Mouse (Mus musculus): ENCODE data around the gene Trmt10c. TPM values are rescaled to one million over a fixed set of nuclear protein-coding genes. Genes with fewer than 3 reads are reported as not detected.

Trmt10c gene
- polyA plus RNA-seq, 1 experiment from 2014 or later = 31.0 TPM

DNA sequence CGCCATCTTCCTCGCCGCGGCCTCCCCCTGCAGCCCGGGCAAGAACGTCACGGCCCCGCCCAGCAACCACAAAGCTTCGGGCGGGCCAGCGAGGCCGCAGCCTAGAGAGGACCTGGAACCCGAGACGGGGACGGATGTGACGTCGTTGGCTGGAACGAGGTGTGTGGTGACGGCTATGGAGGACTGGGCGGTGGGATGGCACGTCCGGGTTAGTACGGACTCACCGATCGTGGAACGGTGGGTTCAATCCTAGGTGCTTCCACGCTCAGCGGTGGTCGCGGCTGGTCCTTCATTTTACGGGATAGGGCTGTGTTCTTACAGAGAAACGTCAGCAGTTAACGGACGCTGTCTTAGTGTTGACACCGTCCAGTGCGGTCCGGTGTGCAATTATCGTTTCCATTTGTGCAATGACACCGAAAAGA, 7.9 kb downstream of the Trmt10c start, which contains the start of gene Pcnp:
Pcnp (minus strand) TSS at position 79 of the 422 bp plus-strand sequence.
- Histone ChIP-seq H3K4me1 (peaks cover 24% of the 10 kb centered on the region), H3K4me2 (peak within 1 kb of the TSS; percentile 75), H3K4me3 (replicated peaks) (peak within 1 kb of the TSS; percentile 90), H3K27ac (peak within 1 kb of the TSS; percentile 93), H3K9ac (peak within 1 kb of the TSS; percentile 94), H3K36me3 (replicated peaks) (peaks cover 40% of the 10 kb centered on the region), H3K27me3 (no peaks in the 10 kb centered on the region), H3K9me3 (no peaks in the 10 kb centered on the region)
- WGBS = under 1% methylated on average over 39 of the region's 39 CpGs
- ATAC-seq (ENCODE audit: low FRiP score) = peak; percentile 100

DNA sequence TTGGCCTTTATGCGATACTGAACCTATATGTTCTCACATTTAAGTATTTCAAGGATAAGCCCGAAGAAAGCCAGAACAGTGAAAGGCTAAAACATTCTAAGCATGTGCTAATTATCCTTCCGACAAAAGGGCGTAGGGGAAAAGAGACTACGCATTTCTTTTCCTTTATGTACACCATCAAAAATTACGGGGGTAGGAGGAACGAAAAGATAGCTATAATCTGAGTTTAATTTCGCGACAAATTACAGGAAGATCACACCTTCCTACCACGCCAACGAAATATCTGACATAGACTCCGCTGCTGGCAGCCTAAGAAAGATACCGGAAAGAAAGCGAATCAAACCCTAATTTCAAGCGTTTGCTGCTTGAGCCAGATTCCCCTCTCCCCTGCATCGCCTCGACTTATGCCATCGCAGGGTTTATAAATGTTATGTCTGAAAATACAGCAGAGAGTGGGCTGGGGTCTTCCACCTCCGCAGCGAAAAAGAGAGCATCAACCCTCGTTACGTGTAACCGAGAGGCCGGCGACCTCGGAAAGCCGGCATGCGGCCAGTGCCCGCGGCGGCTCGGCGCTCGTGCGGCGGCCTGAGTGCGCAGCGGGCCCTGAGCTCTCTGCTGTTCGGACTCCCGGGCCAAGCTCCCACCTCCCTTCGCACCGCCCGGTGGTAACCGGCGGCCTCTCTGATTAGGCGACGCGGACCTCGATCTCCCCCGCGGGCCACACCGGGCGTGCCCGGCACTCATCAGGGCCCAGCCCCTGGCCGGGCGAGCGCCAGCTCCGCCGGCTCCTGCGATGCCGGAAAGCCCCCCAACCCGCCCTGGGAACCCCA, 8.7 kb downstream of the Trmt10c start:
- no peaks in the 10 kb centered on the region for H3K9me3 ChIP-seq
- H3K27me3 ChIP-seq = no peaks in the 10 kb centered on the region
- H3K4me3 ChIP-seq (replicated peaks) = peak overlapping the region; percentile 90
- peak overlapping the region; percentile 93 for H3K27ac ChIP-seq
- H3K36me3 ChIP-seq (replicated peaks) = peaks cover 36% of the 10 kb centered on the region
- peak overlapping the region; percentile 94 for H3K9ac ChIP-seq
- H3K4me2 ChIP-seq = peak overlapping the region; percentile 75
- peaks cover 24% of the 10 kb centered on the region for H3K4me1 ChIP-seq
- peak; percentile 87 for ATAC-seq (ENCODE audit: low FRiP score)
- WGBS = under 1% methylated on average over 61 of the region's 62 CpGs

DNA sequence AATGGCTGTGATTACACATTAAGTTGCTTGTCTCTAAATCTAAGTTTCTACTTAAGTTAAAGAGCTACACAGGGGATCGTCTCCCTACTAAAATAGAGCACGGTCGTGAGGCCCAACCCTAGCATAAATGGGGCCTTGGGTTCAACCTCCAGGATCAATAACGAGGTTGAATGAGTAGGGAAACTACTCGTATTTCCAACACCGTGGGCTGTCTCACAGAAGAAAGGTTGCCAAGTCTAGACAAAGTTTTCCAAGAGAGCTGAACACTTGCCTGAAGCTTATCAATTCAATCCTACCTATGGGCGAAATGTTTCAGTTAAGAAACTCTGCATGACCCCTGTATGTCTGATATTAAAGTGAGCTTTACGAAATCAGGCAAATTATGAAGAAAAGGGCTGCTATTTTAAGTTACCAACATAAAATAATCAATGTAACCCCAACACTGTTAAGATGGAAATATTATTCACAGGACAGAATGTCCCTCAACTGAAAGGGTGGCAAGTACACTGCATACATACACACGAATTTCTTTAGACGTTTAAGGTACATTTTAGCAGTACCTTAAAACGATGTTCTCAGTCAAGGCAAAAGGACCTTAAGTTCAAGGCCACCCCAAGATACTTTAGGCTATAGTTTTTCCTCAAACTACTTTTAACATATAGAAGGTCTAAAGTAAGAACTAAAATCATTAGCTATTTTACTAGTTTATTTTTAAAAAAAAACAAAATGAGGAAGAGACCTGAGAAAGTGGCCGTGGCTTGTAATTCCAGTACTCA, 9.6 kb downstream of the Trmt10c start:
- 47% methylated on average over 12 of the region's 12 CpGs for WGBS
- H3K4me2 ChIP-seq = peak overlapping the region; percentile 75
- peak overlapping the region; percentile 90 for H3K4me3 ChIP-seq (replicated peaks)
- no peak overlapping the region for H3K27ac ChIP-seq
- peaks cover 24% of the 10 kb centered on the region for H3K4me1 ChIP-seq
- H3K9ac ChIP-seq = peak overlapping the region; percentile 94
- no peaks in the 10 kb centered on the region for H3K27me3 ChIP-seq
- no peaks in the 10 kb centered on the region for H3K9me3 ChIP-seq
- no peak for ATAC-seq (ENCODE audit: low FRiP score)
- peaks cover 34% of the 10 kb centered on the region for H3K36me3 ChIP-seq (replicated peaks)

GRCm38 (mm10) chr16:56019660-56020059, 18.0 kb downstream of the Trmt10c start:
- no peak overlapping the region for H3K4me3 ChIP-seq (replicated peaks)
- no peak overlapping the region for H3K27ac ChIP-seq
- WGBS = 96% methylated on average over 7 of the region's 7 CpGs
- no peak overlapping the region for H3K4me2 ChIP-seq
- peaks cover 53% of the 10 kb centered on the region for H3K36me3 ChIP-seq (replicated peaks)
- H3K9me3 ChIP-seq = no peaks in the 10 kb centered on the region
- no peaks in the 10 kb centered on the region for H3K4me1 ChIP-seq
- H3K27me3 ChIP-seq = no peaks in the 10 kb centered on the region
- ATAC-seq (ENCODE audit: low FRiP score) = no peak
- H3K9ac ChIP-seq = no peak overlapping the region

DNA sequence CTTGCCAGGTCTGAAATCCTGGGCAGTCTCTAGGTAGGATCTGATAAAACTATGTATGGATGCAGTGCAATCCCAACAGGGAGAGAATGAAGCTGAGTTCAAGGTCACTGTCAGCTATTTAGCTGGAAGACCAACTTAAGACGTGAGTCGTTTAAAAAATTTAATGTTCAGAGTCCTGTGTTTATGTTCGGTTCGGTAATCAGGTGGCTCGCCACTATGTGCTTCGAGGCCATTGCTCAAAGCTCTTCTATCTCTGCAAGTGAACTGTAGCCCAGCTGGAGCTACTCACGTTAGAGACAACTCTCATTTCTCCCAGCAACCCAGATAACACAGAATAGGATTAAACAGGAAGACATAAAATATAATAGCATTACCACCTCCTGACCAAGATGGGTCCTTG, 23.5 kb downstream of the Trmt10c start:
- no peak overlapping the region for H3K9ac ChIP-seq
- H3K9me3 ChIP-seq = no peaks in the 10 kb centered on the region
- peaks cover 50% of the 10 kb centered on the region for H3K36me3 ChIP-seq (replicated peaks)
- no peak overlapping the region for H3K27ac ChIP-seq
- H3K4me1 ChIP-seq = no peaks in the 10 kb centered on the region
- no peak for ATAC-seq (ENCODE audit: low FRiP score)
- 89% methylated on average over 7 of the region's 7 CpGs for whole genome bisulfite sequencing
- no peak overlapping the region for H3K4me3 ChIP-seq (replicated peaks)
- H3K27me3 ChIP-seq = no peaks in the 10 kb centered on the region
- no peak overlapping the region for H3K4me2 ChIP-seq

DNA sequence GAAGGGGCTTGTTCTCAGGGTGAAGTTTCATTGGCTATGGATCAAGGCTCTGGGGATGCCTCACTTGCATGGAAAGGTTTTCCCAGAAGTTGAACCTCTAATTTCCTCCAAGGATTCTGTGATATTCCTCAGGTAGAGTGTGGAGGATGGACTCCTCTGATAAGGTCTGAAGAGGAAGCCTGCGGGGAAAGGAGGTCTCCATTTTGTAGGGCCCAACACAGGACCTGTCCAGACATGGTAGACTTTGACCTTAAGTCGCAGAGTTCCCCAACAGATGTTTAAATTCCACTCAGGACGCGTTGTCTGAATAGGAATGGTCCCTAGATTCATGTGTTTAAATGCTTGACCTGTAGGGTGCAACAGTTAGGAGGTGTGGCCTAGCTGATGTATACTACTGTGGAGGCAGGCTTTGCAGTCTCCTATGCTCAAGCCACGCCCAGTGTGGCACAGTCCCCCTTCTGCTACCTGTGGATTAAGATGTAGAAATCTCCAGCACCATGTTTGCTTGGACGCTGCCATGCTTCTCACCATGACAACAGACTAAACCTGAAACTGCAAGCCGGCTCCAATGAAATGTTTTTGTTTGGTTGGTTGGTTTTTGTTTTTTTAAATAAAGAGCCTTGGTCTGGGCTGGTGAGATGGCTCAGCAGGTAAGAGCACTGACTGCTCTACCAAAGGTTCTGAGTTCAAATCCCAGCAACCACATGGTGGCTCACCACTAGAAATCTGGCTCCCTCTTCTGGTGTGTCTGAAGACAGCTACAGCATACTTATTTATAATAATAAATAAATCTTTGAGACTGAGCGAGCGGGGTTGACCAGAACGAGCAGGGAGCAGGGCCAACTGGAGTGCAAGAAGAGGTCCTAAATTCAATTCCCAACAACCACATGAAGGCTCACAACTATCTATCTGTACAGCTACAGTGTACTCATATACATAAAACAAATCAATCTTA, 24.6 kb downstream of the Trmt10c start:
- no peak overlapping the region for H3K4me3 ChIP-seq (replicated peaks)
- no peaks in the 10 kb centered on the region for H3K9me3 ChIP-seq
- no peak overlapping the region for H3K4me2 ChIP-seq
- no peak overlapping the region for H3K27ac ChIP-seq
- H3K36me3 ChIP-seq (replicated peaks) = peaks cover 43% of the 10 kb centered on the region
- H3K4me1 ChIP-seq = no peaks in the 10 kb centered on the region
- H3K27me3 ChIP-seq = no peaks in the 10 kb centered on the region
- no peak overlapping the region for H3K9ac ChIP-seq
- WGBS = 92% methylated on average over 10 of the region's 10 CpGs
- ATAC-seq (ENCODE audit: low FRiP score) = peak; percentile 49; the same call in 1 of the 2 replicates

- WGBS = 100% methylated on average over 1 of the region's 1 CpGs
- no peak for ATAC-seq (ENCODE audit: low FRiP score)
These were observed 28.8 kb downstream of the Trmt10c start for GRCm38 (mm10) chr16:56008862-56009261.

DNA sequence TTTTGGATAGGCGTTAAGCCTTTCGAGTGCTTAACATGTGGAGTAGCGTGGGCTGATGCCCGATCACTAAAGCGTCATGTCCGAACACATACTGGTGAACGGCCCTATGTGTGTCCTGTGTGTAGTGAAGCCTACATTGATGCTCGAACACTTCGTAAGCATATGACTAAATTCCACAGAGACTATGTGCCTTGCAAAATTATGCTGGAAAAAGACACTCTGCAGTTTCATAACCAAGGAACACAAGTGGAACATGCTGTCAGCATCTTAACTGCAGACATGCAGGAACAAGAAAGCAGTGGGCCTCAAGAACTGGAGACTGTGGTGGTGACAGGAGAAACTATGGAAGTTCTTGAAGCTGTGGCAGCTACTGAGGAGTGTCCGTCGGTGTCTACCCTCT, 30.8 kb downstream of the Trmt10c start:
- no peaks in the 10 kb centered on the region for H3K4me1 ChIP-seq
- no peak overlapping the region for H3K4me3 ChIP-seq (replicated peaks)
- ATAC-seq (ENCODE audit: low FRiP score) = no peak
- H3K27me3 ChIP-seq = no peaks in the 10 kb centered on the region
- no peak overlapping the region for H3K9ac ChIP-seq
- no peak overlapping the region for H3K4me2 ChIP-seq
- H3K9me3 ChIP-seq = no peaks in the 10 kb centered on the region
- H3K27ac ChIP-seq = no peak overlapping the region
- 97% methylated on average over 11 of the region's 11 CpGs for WGBS
- peaks cover 61% of the 10 kb centered on the region for H3K36me3 ChIP-seq (replicated peaks)

More at GRCm38 (mm10) chr16:56008862-56009261, 28.8 kb downstream of the Trmt10c start:
- Histone ChIP-seq H3K4me3 (replicated peaks) (no peak overlapping the region), H3K4me2 (no peak overlapping the region), H3K9ac (no peak overlapping the region), H3K9me3 (no peaks in the 10 kb centered on the region), H3K4me1 (no peaks in the 10 kb centered on the region), H3K27me3 (no peaks in the 10 kb centered on the region), H3K27ac (no peak overlapping the region), H3K36me3 (replicated peaks) (peaks cover 54% of the 10 kb centered on the region)

GRCm38 (mm10) chr16:55994235-55994634, 43.4 kb downstream of the Trmt10c start:
- ATAC-seq (ENCODE audit: low FRiP score) = no peak

DNA sequence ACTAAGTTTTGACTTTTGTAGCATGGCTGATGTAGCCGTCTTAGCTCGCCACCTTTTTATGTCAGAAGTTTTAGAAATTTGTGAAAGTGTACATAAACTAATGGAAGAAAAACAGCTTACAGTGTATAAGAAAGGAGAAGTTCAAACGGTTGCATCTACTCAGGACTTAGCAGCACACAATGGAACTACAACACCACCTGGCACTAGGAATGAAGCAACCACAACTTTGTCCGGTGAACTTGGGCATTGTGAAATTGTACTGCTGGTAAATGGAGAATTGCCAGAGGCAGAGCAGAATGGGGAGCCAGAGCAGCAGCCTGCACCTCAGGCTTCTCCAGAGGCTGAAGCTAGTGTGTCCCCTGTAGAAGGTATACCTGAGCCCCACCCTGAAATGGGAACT, 47.3 kb downstream of the Trmt10c start:
- no peaks in the 10 kb centered on the region for H3K9me3 ChIP-seq
- no peaks in the 10 kb centered on the region for H3K4me1 ChIP-seq
- H3K4me2 ChIP-seq = no peak overlapping the region
- ATAC-seq (ENCODE audit: low FRiP score) = no peak
- no peak overlapping the region for H3K27ac ChIP-seq
- H3K9ac ChIP-seq = no peak overlapping the region
- H3K4me3 ChIP-seq (replicated peaks) = no peak overlapping the region
- peaks cover 39% of the 10 kb centered on the region for H3K36me3 ChIP-seq (replicated peaks)
- WGBS = 95% methylated on average over 4 of the region's 4 CpGs
- H3K27me3 ChIP-seq = no peaks in the 10 kb centered on the region

More at GRCm38 (mm10) chr16:55994235-55994634, 43.4 kb downstream of the Trmt10c start:
- Histone ChIP-seq H3K4me1 (no peaks in the 10 kb centered on the region), H3K9ac (no peak overlapping the region), H3K4me2 (no peak overlapping the region), H3K4me3 (replicated peaks) (no peak overlapping the region), H3K27me3 (no peaks in the 10 kb centered on the region), H3K9me3 (no peaks in the 10 kb centered on the region), H3K36me3 (replicated peaks) (peaks cover 45% of the 10 kb centered on the region), H3K27ac (no peak overlapping the region)
- 89% methylated on average over 2 of the region's 2 CpGs for WGBS

DNA sequence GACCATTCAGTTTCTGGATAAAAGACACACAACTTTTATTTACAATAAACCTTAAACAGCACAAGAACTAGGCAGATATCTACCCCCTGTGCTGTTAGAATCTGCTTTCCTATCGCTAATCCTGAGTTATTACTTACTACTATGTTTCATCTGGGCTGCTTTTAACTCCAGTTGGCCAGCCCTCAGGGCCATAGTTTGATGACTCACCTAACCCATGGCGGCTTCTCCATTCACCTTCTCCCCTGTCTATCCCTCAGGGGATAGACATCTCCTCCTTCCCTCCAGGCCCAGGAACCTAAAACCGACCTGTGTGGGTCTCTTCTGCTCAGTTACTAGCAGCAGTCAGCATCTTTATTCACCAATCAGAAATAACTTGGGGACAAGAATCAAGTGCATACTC, 51.6 kb downstream of the Trmt10c start:
- Histone ChIP-seq H3K4me1 (no peaks in the 10 kb centered on the region), H3K4me2 (no peak overlapping the region), H3K4me3 (replicated peaks) (no peak overlapping the region), H3K27me3 (no peaks in the 10 kb centered on the region), H3K36me3 (replicated peaks) (peaks cover 32% of the 10 kb centered on the region), H3K9ac (no peak overlapping the region), H3K27ac (no peak overlapping the region), H3K9me3 (no peaks in the 10 kb centered on the region)
- ATAC-seq (ENCODE audit: low FRiP score) = no peak
- WGBS = 92% methylated on average over 3 of the region's 3 CpGs

Measured in forebrain, embryonic 12.5 days (tissue).